Mouse (Mus musculus) kidney, adult 2 months (tissue): Measurements from ENCODE around the gene Batf3. TPM values are rescaled to one million over a fixed set of nuclear protein-coding genes. Genes with fewer than 3 reads are reported as not detected.
A peak's percentile ranks its signal among the peaks of the same experiment; 100 is the strongest.

Source experiments
- DNase-seq: peaks from one replicate; pipeline ENCODE4 v3.0.0; 2021
- H3K27ac ChIP-seq: fragments of 200-500 bp; 2 replicates; pipeline ENCODE4 v1.5.1; 2012; ENCODE audit warnings: low read depth, low read length, control low read depth, inconsistent platforms; ENCODE audit not compliant: insufficient read depth
- H3K27me3 ChIP-seq: fragments of 200-500 bp; replicated peaks from 2 replicates; pipeline ENCODE4 v1.6.1; 2012; ENCODE audit warnings: mild to moderate bottlenecking, moderate library complexity, low read length, inconsistent platforms; ENCODE audit not compliant: control insufficient read depth, insufficient read depth
- H3K36me3 ChIP-seq: fragments of 200-500 bp; 2 replicates; pipeline ENCODE4 v1.6.1; 2012; ENCODE audit warnings: mild to moderate bottlenecking, moderate library complexity, low read length, inconsistent platforms; ENCODE audit not compliant: control insufficient read depth, insufficient read depth
- H3K4me1 ChIP-seq: fragments of 200-500 bp; 2 replicates; pipeline ENCODE4 v1.6.1; 2011; ENCODE audit warnings: low read length; ENCODE audit not compliant: control insufficient read depth, insufficient read depth
- H3K4me3 ChIP-seq: fragments of 200-500 bp; 2 replicates; pipeline ENCODE4 v1.5.1; 2011; ENCODE audit warnings: mild to moderate bottlenecking, low read depth, low read length, control low read depth; ENCODE audit not compliant: insufficient read depth
- CTCF ChIP-seq: fragments of 200-500 bp; conservative IDR thresholded peaks from 2 replicates; pipeline ENCODE4 v1.5.1; 2011; ENCODE audit warnings: low read depth, mild to moderate bottlenecking, control low read depth, low read length, moderate library complexity, mixed read lengths; ENCODE audit not compliant: insufficient read depth, insufficient read length
- POLR2A ChIP-seq: fragments of 200-500 bp; IDR thresholded peaks from one replicate; pipeline ENCODE4 v1.6.1; 2011; ENCODE audit warnings: low read depth, low read length, control low read depth
- WGBS: fragments of 180-500 bp; shearing (Covaris S2); methylation state at CpG from one replicate; pipeline ENCODE4 v1.1.7; 2018; 5-methylcytosine and 5-hydroxymethylcytosine counted together
- polyA plus RNA-seq: library from polyadenylated mRNA; depleted of rRNA; stranded (reverse); fragments of >200 nt; gene quantifications from 2 replicates; pipeline ENCODE4 v1.2.3, GENCODE M21; 2012

The Batf3 gene
- polyA plus RNA-seq, 1 experiment = 4.9 TPM

DNA sequence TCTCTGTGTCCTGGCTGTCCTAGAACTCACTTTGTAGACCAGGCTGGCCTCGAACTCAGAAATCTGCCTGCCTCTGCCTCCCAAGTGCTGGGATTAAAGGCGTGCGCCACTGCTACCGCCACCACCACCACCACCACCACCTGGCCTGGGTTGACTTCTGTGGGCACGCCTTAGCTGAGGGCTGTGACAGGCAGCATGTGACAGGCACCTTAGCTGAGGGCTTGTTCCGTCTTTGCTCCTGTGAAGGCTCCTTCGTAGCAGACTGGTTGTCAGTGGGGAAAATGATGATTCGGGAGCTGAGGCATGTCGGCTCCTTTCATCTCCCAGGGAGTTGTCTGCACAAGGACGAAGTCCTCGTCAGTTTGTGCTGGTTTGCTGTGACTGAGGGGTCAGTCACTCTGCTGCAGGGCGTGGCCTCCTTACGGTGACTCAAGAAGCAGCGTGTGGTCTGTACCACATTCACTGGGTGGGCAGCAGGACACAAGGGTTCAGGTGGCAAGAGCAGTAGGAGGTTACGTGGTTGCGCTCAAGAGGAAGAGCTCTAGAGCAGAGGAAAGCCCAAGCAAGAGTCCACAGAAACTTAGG, 25.2 kb upstream of the Batf3 start:
- DNase-seq = peak; percentile 45
- WGBS = 63% methylated on average over 16 of the region's 16 CpGs
- Histone ChIP-seq H3K27ac (peak overlapping the region; percentile 47), H3K27me3 (no peaks in the 10 kb centered on the region), H3K36me3 (no peaks in the 10 kb centered on the region), H3K4me3 (no peak overlapping the region), H3K4me1 (peaks cover 10% of the 10 kb centered on the region; the same call in 1 of the 2 replicates)
- TF ChIP-seq CTCF (no peak), POLR2A (no peak)

- WGBS = 4% methylated on average over 6 of the region's 6 CpGs
- Histone ChIP-seq H3K27me3 (no peaks in the 10 kb centered on the region), H3K4me3 (no peak overlapping the region), H3K27ac (peak overlapping the region; percentile 47), H3K36me3 (no peaks in the 10 kb centered on the region), H3K4me1 (peaks cover 10% of the 10 kb centered on the region; the same call in 1 of the 2 replicates)
- DNase-seq = peak; percentile 95
- TF ChIP-seq POLR2A = no peak
- no peak for TF ChIP-seq CTCF
Observed at GRCm38 (mm10) chr1:191073001-191073400, 24.6 kb upstream of the Batf3 start.

- Histone ChIP-seq H3K27ac (no peak overlapping the region), H3K36me3 (no peaks in the 10 kb centered on the region), H3K27me3 (no peaks in the 10 kb centered on the region), H3K4me3 (no peak overlapping the region), H3K4me1 (peaks cover 10% of the 10 kb centered on the region; the same call in 1 of the 2 replicates)
- no peak for DNase-seq
- 73% methylated on average over 4 of the region's 4 CpGs for whole genome bisulfite sequencing
- TF ChIP-seq CTCF (no peak), POLR2A (no peak)
Observed at GRCm38 (mm10) chr1:191073486-191073885, 24.2 kb upstream of the Batf3 start.

- no peaks in the 10 kb centered on the region for H3K36me3 ChIP-seq
- TF ChIP-seq POLR2A (no peak), CTCF (peak; percentile 86)
- 37% methylated on average over 10 of the region's 10 CpGs for WGBS
- peak; percentile 82 for DNase-seq
- peak overlapping the region; percentile 95 for H3K27ac ChIP-seq
- H3K27me3 ChIP-seq = no peaks in the 10 kb centered on the region
- H3K4me1 ChIP-seq = peaks cover 10% of the 10 kb centered on the region; the same call in 1 of the 2 replicates
- H3K4me3 ChIP-seq = peak overlapping the region; percentile 29; the same call in 1 of the 2 replicates
Observed at GRCm38 (mm10) chr1:191075199-191075883, 22.3 kb upstream of the Batf3 start.

GRCm38 (mm10) chr1:191083230-191083629, 14.4 kb upstream of the Batf3 start:
- no peak overlapping the region for H3K4me3 ChIP-seq
- TF ChIP-seq CTCF (no peak), POLR2A (no peak)
- no peak overlapping the region for H3K27ac ChIP-seq
- 79% methylated on average over 8 of the region's 8 CpGs for WGBS
- no peaks in the 10 kb centered on the region for H3K4me1 ChIP-seq
- no peaks in the 10 kb centered on the region for H3K27me3 ChIP-seq
- no peaks in the 10 kb centered on the region for H3K36me3 ChIP-seq
- no peak for DNase-seq

DNA sequence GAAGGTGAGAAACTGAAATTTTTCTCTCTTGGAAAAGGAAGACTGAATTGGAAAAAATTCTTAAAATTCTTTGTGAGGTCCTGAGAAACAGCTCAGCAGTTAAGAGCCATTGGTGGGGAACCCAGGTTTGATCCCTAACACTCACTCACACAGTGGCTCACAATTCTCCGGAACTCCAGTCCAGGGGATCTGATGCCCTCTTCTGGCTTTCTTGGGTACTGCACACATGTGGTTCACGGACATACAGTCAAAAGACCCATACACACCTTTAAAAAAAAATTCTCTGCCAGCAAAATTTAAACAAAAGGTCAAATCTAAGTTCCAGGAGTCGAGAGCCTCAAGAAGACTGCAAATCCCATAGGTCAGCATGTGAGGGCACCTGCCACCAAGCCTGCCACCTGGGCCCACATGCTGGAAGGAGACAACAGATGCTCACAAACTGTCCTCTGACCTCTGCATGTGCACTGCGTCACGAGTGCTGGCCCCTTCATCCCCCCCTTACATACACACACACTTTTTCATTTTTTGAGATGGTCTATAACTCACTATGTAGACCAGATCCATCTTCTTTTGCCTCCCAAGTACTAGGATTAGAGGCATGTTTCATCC, 12.6 kb upstream of the Batf3 start:
- TF ChIP-seq CTCF = peak; percentile 64
- TF ChIP-seq POLR2A = no peak
- peak; percentile 65 for DNase-seq
- Histone ChIP-seq H3K36me3 (no peaks in the 10 kb centered on the region), H3K4me1 (no peaks in the 10 kb centered on the region), H3K4me3 (no peak overlapping the region), H3K27me3 (no peaks in the 10 kb centered on the region), H3K27ac (no peak overlapping the region)
- 72% methylated on average over 5 of the region's 5 CpGs for WGBS

DNA sequence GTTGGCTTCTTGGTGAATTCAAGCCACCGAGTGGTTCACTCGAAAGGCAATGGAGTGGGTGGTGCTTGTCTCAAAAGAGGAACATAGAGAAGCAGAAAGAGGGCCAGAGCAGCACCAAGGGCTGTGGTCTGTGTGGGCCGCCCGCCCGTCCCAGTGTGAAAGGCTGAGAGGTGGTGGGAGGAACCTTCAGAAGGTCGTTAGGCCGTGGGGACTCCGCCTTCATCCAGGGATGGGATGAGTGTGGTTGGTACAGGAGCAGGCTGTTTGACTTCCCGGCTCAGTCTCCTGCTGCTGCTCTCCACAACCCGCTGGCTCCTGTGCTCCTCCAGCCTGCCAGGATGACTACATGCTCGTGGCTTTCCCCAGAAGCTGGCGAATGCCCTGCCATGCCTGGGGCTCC, 12.1 kb upstream of the Batf3 start:
- 71% methylated on average over 12 of the region's 12 CpGs for WGBS
- Histone ChIP-seq H3K36me3 (no peaks in the 10 kb centered on the region), H3K4me1 (no peaks in the 10 kb centered on the region), H3K4me3 (no peak overlapping the region), H3K27me3 (no peaks in the 10 kb centered on the region), H3K27ac (no peak overlapping the region)
- DNase-seq = peak; percentile 15
- TF ChIP-seq POLR2A = no peak
- TF ChIP-seq CTCF = no peak
